Mouse (Mus musculus) kidney, embryonic 15.5 days (tissue): ENCODE measurements at regions not wholly inside any gene's neighbourhood (a gene's known extent, or its start where the extent isn't known, plus 50 kb on each side); places are given as distances from the start of the nearest gene placed in this dataset.

Experiments
- ATAC-seq: fragments of 200-750 bp; cut with Nextera tagmentation; replicated peaks from 2 replicates; pipeline ENCODE4 v1.8.0; 2017; ENCODE audit warnings: moderate TSS enrichment; ENCODE audit not compliant: low FRiP score
- H3K27ac ChIP-seq: fragments of 300-500 bp; sonication (generic); 2 replicates; pipeline ENCODE4 v1.5.1; 2015; ENCODE audit warnings: mild to moderate bottlenecking, inconsistent platforms
- H3K27me3 ChIP-seq: fragments of 300-500 bp; sonication (generic); 2 replicates; pipeline ENCODE4 v1.6.1; 2015; ENCODE audit warnings: inconsistent platforms
- H3K36me3 ChIP-seq: fragments of 300-500 bp; sonication (generic); 2 replicates; pipeline ENCODE4 v1.6.1; 2015; ENCODE audit warnings: inconsistent platforms
- H3K4me1 ChIP-seq: fragments of 300-500 bp; sonication (generic); 2 replicates; pipeline ENCODE4 v1.6.1; 2015; ENCODE audit warnings: inconsistent platforms
- H3K4me2 ChIP-seq: fragments of 300-500 bp; sonication (generic); 2 replicates; pipeline ENCODE4 v1.6.1; 2015; ENCODE audit warnings: moderate library complexity, mild to moderate bottlenecking, inconsistent platforms
- H3K4me3 ChIP-seq: fragments of 300-500 bp; sonication (generic); replicated peaks from 2 replicates; pipeline ENCODE4 v1.5.1; 2015; ENCODE audit warnings: mild to moderate bottlenecking, inconsistent platforms
- H3K9ac ChIP-seq: fragments of 300-500 bp; sonication (generic); 2 replicates; pipeline ENCODE4 v1.6.1; 2015; ENCODE audit warnings: mild to moderate bottlenecking, inconsistent platforms
- H3K9me3 ChIP-seq: fragments of 300-500 bp; sonication (generic); replicated peaks from 2 replicates; pipeline ENCODE4 v1.6.1; 2016; ENCODE audit warnings: inconsistent platforms
- WGBS: fragments of 180-500 bp; shearing (Covaris S2); methylation state at CpG from one replicate; pipeline ENCODE4 v1.1.7; 2015; ENCODE audit warnings: mixed read lengths; 5-methylcytosine and 5-hydroxymethylcytosine counted together

DNA sequence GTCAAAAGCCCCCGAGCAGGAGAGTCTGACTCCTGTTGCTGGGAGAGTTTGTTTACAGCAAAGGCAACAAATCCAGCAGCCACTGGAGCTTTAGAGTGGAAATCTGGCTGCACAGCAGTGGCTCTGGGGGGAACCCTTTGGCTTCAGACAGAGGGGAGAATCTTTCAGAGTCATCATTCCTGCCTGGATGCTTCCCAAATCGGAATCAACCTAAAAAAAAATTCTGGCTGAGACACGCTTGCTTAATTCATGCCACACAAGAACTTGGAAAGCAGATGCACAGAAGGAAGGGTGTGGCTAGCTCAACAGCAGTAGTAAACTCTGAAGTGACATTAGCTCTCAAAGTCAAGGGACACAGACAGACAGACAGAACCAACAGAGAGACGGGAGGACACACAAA, 175.8 kb upstream of the Nfe2l3 start:
- no peak overlapping the region for H3K27ac ChIP-seq
- no peaks in the 10 kb centered on the region for H3K36me3 ChIP-seq
- H3K4me2 ChIP-seq, result no peak overlapping the region
- no peaks in the 10 kb centered on the region for H3K9me3 ChIP-seq
- no peak for ATAC-seq
- H3K4me1 ChIP-seq, result no peaks in the 10 kb centered on the region
- H3K4me3 ChIP-seq, result no peak overlapping the region
- 57% methylated on average over 4 of the region's 4 CpGs for WGBS
- H3K27me3 ChIP-seq, result no peaks in the 10 kb centered on the region
- H3K9ac ChIP-seq, result no peak overlapping the region

DNA sequence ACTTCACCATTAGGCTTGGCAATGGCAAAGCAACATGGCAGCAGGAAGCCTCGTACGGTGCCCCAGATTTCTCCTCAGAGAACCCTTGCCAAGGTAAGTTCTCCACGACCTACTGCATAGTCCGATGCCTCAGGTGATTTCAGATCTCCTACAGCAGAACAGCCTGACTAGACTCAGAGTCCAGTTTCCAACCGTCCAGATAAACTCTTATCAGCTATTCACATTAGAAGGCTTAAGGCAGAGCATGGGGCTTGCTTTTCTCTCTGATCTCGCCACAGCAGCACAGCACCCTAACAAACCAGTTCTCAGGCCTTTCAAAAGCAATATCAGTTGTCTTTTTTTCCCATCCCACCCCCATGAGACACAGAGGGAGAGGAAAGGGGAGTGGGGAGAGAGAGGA, 174.9 kb upstream of the Nfe2l3 start:
- H3K27me3 ChIP-seq, result no peaks in the 10 kb centered on the region
- no peak for ATAC-seq
- H3K4me2 ChIP-seq, result no peak overlapping the region
- no peak overlapping the region for H3K4me3 ChIP-seq
- H3K9ac ChIP-seq, result no peak overlapping the region
- no peaks in the 10 kb centered on the region for H3K9me3 ChIP-seq
- no peak overlapping the region for H3K27ac ChIP-seq
- no peaks in the 10 kb centered on the region for H3K36me3 ChIP-seq
- 86% methylated on average over 6 of the region's 6 CpGs for WGBS
- no peaks in the 10 kb centered on the region for H3K4me1 ChIP-seq

DNA sequence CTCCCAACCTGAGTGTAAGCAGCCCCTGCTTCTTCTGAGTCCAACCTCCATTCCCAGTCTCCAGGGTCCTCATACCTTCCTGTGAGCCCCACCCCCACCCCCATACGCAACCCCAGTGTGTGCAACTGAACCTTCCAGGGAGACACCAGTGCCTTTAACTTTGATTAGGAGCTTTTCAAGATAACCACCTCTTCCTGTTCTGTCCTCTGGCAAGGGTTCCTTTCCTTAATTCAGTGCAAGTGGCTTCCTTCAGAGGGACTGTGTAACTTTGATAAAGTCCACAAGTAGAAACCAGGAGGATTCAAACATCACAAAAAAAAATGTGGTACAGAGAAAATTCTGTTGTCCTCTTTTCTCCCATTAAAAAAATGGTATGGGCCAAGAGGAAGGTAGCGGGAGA, 174.2 kb upstream of the Nfe2l3 start:
- Histone ChIP-seq H3K27me3 (no peaks in the 10 kb centered on the region; the same call in 1 of the 2 replicates), H3K4me3 (no peak overlapping the region), H3K9ac (no peak overlapping the region), H3K9me3 (no peaks in the 10 kb centered on the region), H3K4me2 (no peak overlapping the region), H3K27ac (no peak overlapping the region), H3K36me3 (no peaks in the 10 kb centered on the region), H3K4me1 (no peaks in the 10 kb centered on the region)
- no peak for ATAC-seq
- WGBS, result 90% methylated on average over 2 of the region's 2 CpGs

- H3K36me3 ChIP-seq, result no peaks in the 10 kb centered on the region
- H3K4me3 ChIP-seq, result no peak overlapping the region
- H3K9me3 ChIP-seq, result no peaks in the 10 kb centered on the region
- no peak overlapping the region for H3K27ac ChIP-seq
- WGBS, result 73% methylated on average over 4 of the region's 4 CpGs
- H3K4me2 ChIP-seq, result no peak overlapping the region
- no peaks in the 10 kb centered on the region; the same call in 1 of the 2 replicates for H3K27me3 ChIP-seq
- no peak overlapping the region for H3K9ac ChIP-seq
- ATAC-seq, result no peak
- H3K4me1 ChIP-seq, result peaks cover 2% of the 10 kb centered on the region; the same call in 1 of the 2 replicates
Measured at GRCm38 (mm10) chr6:51263595-51263994, 168.9 kb upstream of the Nfe2l3 start.

- H3K27ac ChIP-seq, result no peak overlapping the region
- H3K4me3 ChIP-seq, result no peak overlapping the region
- no peak for ATAC-seq
- H3K4me2 ChIP-seq, result no peak overlapping the region
- no peaks in the 10 kb centered on the region; the same call in 1 of the 2 replicates for H3K27me3 ChIP-seq
- peaks cover 19% of the 10 kb centered on the region for H3K4me1 ChIP-seq
- H3K9ac ChIP-seq, result no peak overlapping the region
- H3K36me3 ChIP-seq, result no peaks in the 10 kb centered on the region
- WGBS, result 80% methylated on average over 3 of the region's 3 CpGs
- no peaks in the 10 kb centered on the region for H3K9me3 ChIP-seq
Measured at GRCm38 (mm10) chr6:51265329-51265728, 167.1 kb upstream of the Nfe2l3 start.

DNA sequence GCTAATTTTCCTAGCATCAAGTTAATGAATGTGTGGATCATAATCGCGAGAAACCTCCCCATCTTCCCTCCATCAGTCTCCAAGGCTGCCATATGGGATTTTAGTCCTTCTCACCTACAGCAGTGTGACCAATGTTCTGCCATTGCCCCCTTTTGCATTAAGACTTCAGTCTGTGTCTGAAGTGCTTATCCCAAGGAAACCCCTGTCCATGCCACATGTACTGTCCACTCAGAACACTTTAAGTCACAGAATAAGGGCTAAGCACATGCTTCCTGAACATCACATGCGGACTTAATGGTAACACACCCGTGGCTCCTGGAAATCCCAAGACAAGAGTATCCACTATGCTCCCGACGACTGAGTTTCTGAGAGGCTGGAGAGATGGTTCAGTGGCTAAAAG, 165.7 kb upstream of the Nfe2l3 start:
- H3K27ac ChIP-seq, result no peak overlapping the region
- H3K4me3 ChIP-seq, result no peak overlapping the region
- peaks cover 24% of the 10 kb centered on the region for H3K4me1 ChIP-seq
- no peaks in the 10 kb centered on the region for H3K36me3 ChIP-seq
- WGBS, result 87% methylated on average over 6 of the region's 6 CpGs
- H3K4me2 ChIP-seq, result no peak overlapping the region
- no peak overlapping the region for H3K9ac ChIP-seq
- ATAC-seq, result no peak
- no peaks in the 10 kb centered on the region for H3K9me3 ChIP-seq
- H3K27me3 ChIP-seq, result no peaks in the 10 kb centered on the region; the same call in 1 of the 2 replicates

DNA sequence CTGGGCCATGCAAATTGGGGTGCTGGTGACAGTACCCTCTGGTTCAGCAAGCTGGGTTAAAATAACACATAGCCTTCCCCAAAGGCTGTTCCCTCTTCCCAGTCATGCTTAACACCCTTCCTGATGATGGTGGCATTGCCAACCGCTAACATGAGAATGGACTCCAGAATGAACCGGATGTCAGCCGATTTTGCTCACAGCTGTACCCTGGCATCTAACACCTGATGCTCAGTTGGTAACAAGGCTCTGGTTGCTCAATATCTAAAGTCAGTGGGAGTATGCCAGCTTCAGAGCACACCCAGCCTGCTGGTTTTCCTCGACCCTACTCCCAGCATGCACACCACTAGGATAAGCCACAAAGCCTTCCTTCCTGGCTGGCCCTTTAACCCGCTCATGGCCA, 164.6 kb upstream of the Nfe2l3 start:
- 90% methylated on average over 5 of the region's 5 CpGs for WGBS

DNA sequence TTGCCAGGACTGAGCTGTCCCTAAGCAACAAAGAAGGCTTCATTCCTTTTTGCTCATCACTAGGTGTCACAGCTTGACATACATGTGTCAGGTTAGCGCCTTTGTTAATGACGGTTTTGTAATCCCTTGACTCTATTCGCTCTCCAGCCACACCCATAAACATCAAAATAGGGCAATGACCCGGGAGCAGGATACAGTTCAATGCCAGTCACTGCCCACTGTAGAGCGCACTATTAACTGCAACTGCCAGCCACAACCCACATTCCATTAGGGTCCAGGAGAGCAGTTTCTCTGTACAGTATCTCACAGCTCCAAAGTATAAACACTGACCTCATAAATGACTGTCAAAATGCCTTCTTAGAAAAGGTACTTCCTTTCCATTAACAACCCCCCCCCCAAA, 163.5 kb upstream of the Nfe2l3 start:
- 65% methylated on average over 5 of the region's 5 CpGs for WGBS
- Histone ChIP-seq H3K4me3 (peak overlapping the region; percentile 65; the same call in 1 of the 2 replicates), H3K9ac (no peak overlapping the region), H3K27me3 (0 out of 2 replicates have a peak, but pooled peaks cover 2% of the 10 kb centered on the region), H3K36me3 (no peaks in the 10 kb centered on the region), H3K9me3 (no peaks in the 10 kb centered on the region), H3K4me2 (peak overlapping the region; percentile 91), H3K4me1 (peaks cover 24% of the 10 kb centered on the region), H3K27ac (no peak overlapping the region)
- no peak for ATAC-seq

More for the DNA sequence above, 164.6 kb upstream of the Nfe2l3 start:
- peaks cover 24% of the 10 kb centered on the region for H3K4me1 ChIP-seq
- no peaks in the 10 kb centered on the region for H3K27me3 ChIP-seq
- no peaks in the 10 kb centered on the region for H3K36me3 ChIP-seq
- no peaks in the 10 kb centered on the region for H3K9me3 ChIP-seq
- no peak overlapping the region for H3K4me3 ChIP-seq
- no peak overlapping the region for H3K27ac ChIP-seq
- no peak overlapping the region for H3K4me2 ChIP-seq
- H3K9ac ChIP-seq, result no peak overlapping the region
- no peak for ATAC-seq

DNA sequence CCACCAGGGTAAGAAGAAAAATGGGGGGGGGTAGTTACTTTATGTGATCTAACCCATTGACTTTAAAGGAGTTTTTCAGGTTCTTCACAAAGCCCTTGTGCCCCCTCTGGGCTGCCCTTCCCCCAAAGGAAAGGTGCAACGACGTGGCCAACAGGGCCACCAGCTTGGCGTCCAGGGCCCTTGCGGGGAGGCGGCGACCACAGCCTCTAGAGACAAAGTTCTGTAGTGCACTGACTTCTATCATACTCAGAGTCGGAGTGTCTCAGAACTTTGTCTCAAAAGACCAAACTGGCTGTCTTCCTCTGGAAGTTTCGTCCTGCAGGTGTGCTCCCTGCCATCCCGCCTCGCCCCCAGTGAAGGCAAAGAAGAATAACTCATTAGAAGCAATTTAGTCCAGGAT, 162.9 kb upstream of the Nfe2l3 start:
- Histone ChIP-seq H3K27ac (no peak overlapping the region), H3K36me3 (no peaks in the 10 kb centered on the region), H3K4me1 (peaks cover 24% of the 10 kb centered on the region), H3K27me3 (peaks cover 4% of the 10 kb centered on the region; the same call in 1 of the 2 replicates), H3K9ac (peak overlapping the region; percentile 72), H3K4me2 (peak overlapping the region; percentile 91), H3K9me3 (no peaks in the 10 kb centered on the region), H3K4me3 (peak overlapping the region; percentile 65)
- 20% methylated on average over 10 of the region's 10 CpGs for WGBS
- no peak for ATAC-seq

GRCm38 (mm10) chr6:51270216-51271127, 162.0 kb upstream of the Nfe2l3 start:
- peaks cover 24% of the 10 kb centered on the region for H3K4me1 ChIP-seq
- ATAC-seq, result peak; percentile 92
- no peaks in the 10 kb centered on the region for H3K9me3 ChIP-seq
- H3K27me3 ChIP-seq, result peaks cover 4% of the 10 kb centered on the region; the same call in 1 of the 2 replicates
- H3K27ac ChIP-seq, result peak overlapping the region; percentile 71
- WGBS, result under 1% methylated on average over 77 of the region's 80 CpGs
- no peaks in the 10 kb centered on the region for H3K36me3 ChIP-seq
- peak overlapping the region; percentile 72 for H3K9ac ChIP-seq
- H3K4me3 ChIP-seq, result peak overlapping the region; percentile 65
- H3K4me2 ChIP-seq, result peak overlapping the region; percentile 91

- WGBS, result 4% methylated on average over 14 of the region's 17 CpGs
- H3K27me3 ChIP-seq, result peaks cover 6% of the 10 kb centered on the region; the same call in 1 of the 2 replicates
- no peaks in the 10 kb centered on the region for H3K9me3 ChIP-seq
- 0 out of 2 replicates have a peak overlapping the region, but pooled peaks have one; percentile 72 for H3K9ac ChIP-seq
- no peaks in the 10 kb centered on the region for H3K36me3 ChIP-seq
- peaks cover 24% of the 10 kb centered on the region for H3K4me1 ChIP-seq
- peak; percentile 92 for ATAC-seq
- peak overlapping the region; percentile 65 for H3K4me3 ChIP-seq
- H3K27ac ChIP-seq, result peak overlapping the region; percentile 71
- peak overlapping the region; percentile 91 for H3K4me2 ChIP-seq
Measured at GRCm38 (mm10) chr6:51271128-51271480, 161.4 kb upstream of the Nfe2l3 start.

- H3K9ac ChIP-seq, result no peak overlapping the region
- no peak overlapping the region for H3K4me2 ChIP-seq
- peaks cover 24% of the 10 kb centered on the region for H3K4me1 ChIP-seq
- H3K27me3 ChIP-seq, result peaks cover 7% of the 10 kb centered on the region; the same call in 1 of the 2 replicates
- H3K27ac ChIP-seq, result no peak overlapping the region
- no peaks in the 10 kb centered on the region for H3K36me3 ChIP-seq
- H3K4me3 ChIP-seq, result no peak overlapping the region
- no peak for ATAC-seq
- H3K9me3 ChIP-seq, result no peaks in the 10 kb centered on the region
- 85% methylated on average over 19 of the region's 19 CpGs for WGBS
Measured at GRCm38 (mm10) chr6:51272136-51272736, 160.2 kb upstream of the Nfe2l3 start.
